Mouse (Mus musculus) erythroblast, adult 5-6 weeks (primary cell): ENCODE data around the gene Gm10563. TPM values are rescaled to one million over a fixed set of nuclear protein-coding genes. Genes with fewer than 3 reads are reported as not detected.

Source experiments
- ATAC-seq: replicated peaks from 2 replicates; pipeline ENCODE4 v1.8.0; 2016; ENCODE audit warnings: moderate number of reproducible peaks, mild to moderate bottlenecking, moderate TSS enrichment, inconsistent platforms; ENCODE audit not compliant: poor library complexity, low FRiP score, severe bottlenecking
- total RNA-seq, 2 experiments: library from RNA; stranded (forward) in 1 of 2; stranded (reverse) in 1 of 2; fragments of 150-400 nt in 1 of 2; fragments of 200-764, 138-1000 nt in 1 of 2; gene quantifications; 2 replicates each; pipeline versions ENCODE4 v1.2.3 to v1.2.4; 2015 to 2017; ENCODE audit warnings: low replicate concordance in 2 of 2

Gm10563 gene
- total RNA-seq, 2 experiments from 2014 or later, result not detected

GRCm38 (mm10) chr4:155569818-155570217, 75.4 kb downstream of the Gm10563 start:
- no peak for ATAC-seq

- no peak for ATAC-seq
Measured at GRCm38 (mm10) chr4:155568632-155569370, 76.4 kb downstream of the Gm10563 start.

- no peak for ATAC-seq
Measured at GRCm38 (mm10) chr4:155568170-155568569, 77.0 kb downstream of the Gm10563 start.

- ATAC-seq, result no peak
Measured at GRCm38 (mm10) chr4:155566555-155566954, 78.7 kb downstream of the Gm10563 start.

Other genes with a start within 250 kb of the Gm10563 start
- not detected in 2 replicates for gene Gabrd, start 247.3 kb downstream of the Gm10563 start, total RNA-seq (2015; ENCODE audit: low replicate concordance)
- gene Gabrd, start 247.3 kb downstream of the Gm10563 start, total RNA-seq (2017; ENCODE audit: low replicate concordance), result not detected in 2 replicates
- gene Cfap74, start 236.2 kb downstream of the Gm10563 start, total RNA-seq (2015; ENCODE audit: low replicate concordance), result not detected in 2 replicates
- 0.56 TPM in 1 of 2 replicates, not detected in the other for gene Cfap74, start 236.2 kb downstream of the Gm10563 start, total RNA-seq (2017; ENCODE audit: low replicate concordance)
- not detected in 2 replicates for gene Tmem52, start 176.3 kb downstream of the Gm10563 start, total RNA-seq (2015; ENCODE audit: low replicate concordance)
- not detected in 2 replicates for gene Tmem52, start 176.3 kb downstream of the Gm10563 start, total RNA-seq (2017; ENCODE audit: low replicate concordance)
- 42.4 and 62.8 TPM in 2 replicates for gene Gnb1, start 154.0 kb downstream of the Gm10563 start, total RNA-seq (2015; ENCODE audit: low replicate concordance)
- 18.8 and 34.2 TPM in 2 replicates for gene Gnb1, start 154.0 kb downstream of the Gm10563 start, total RNA-seq (2017; ENCODE audit: low replicate concordance)
- 42.3 and 46.2 TPM in 2 replicates for gene Nadk, start 83.0 kb downstream of the Gm10563 start, total RNA-seq (2015; ENCODE audit: low replicate concordance)
- 27.5 and 27.6 TPM in 2 replicates for gene Nadk, start 83.0 kb downstream of the Gm10563 start, total RNA-seq (2017; ENCODE audit: low replicate concordance)
- gene Slc35e2, start 44.0 kb downstream of the Gm10563 start, total RNA-seq (2015; ENCODE audit: low replicate concordance), result 10.4 and 13.8 TPM in 2 replicates
- gene Slc35e2, start 44.0 kb downstream of the Gm10563 start, total RNA-seq (2017; ENCODE audit: low replicate concordance), result 7.6 and 13.2 TPM in 2 replicates
- 23.0 and 24.8 TPM in 2 replicates for gene Cdk11b, start 20.6 kb downstream of the Gm10563 start, total RNA-seq (2015; ENCODE audit: low replicate concordance)
- gene Cdk11b, start 20.6 kb downstream of the Gm10563 start, total RNA-seq (2017; ENCODE audit: low replicate concordance), result 20.7 and 51.7 TPM in 2 replicates
- 1.9 TPM in 1 of 2 replicates, not detected in the other for gene Mmp23, start 8.0 kb upstream of the Gm10563 start, total RNA-seq (2015; ENCODE audit: low replicate concordance)
- gene Mmp23, start 8.0 kb upstream of the Gm10563 start, total RNA-seq (2017; ENCODE audit: low replicate concordance), result not detected in 2 replicates
- gene Mib2, start 23.8 kb upstream of the Gm10563 start, total RNA-seq (2015; ENCODE audit: low replicate concordance), result 0.77 and 0.84 TPM in 2 replicates
- gene Mib2, start 23.8 kb upstream of the Gm10563 start, total RNA-seq (2017; ENCODE audit: low replicate concordance), result 2.1 and 3.2 TPM in 2 replicates
- gene Fndc10, start 48.9 kb upstream of the Gm10563 start, total RNA-seq (2015; ENCODE audit: low replicate concordance), result not detected in 2 replicates
- 0.09 TPM in 1 of 2 replicates, not detected in the other for gene Fndc10, start 48.9 kb upstream of the Gm10563 start, total RNA-seq (2017; ENCODE audit: low replicate concordance)
- 35.9 and 37.1 TPM in 2 replicates for gene Ssu72, start 59.4 kb upstream of the Gm10563 start, total RNA-seq (2015; ENCODE audit: low replicate concordance)
- 28.3 and 43.4 TPM in 2 replicates for gene Ssu72, start 59.4 kb upstream of the Gm10563 start, total RNA-seq (2017; ENCODE audit: low replicate concordance)
- 0.19 TPM in 1 of 2 replicates, not detected in the other for gene Tmem240, start 89.4 kb upstream of the Gm10563 start, total RNA-seq (2015; ENCODE audit: low replicate concordance)
- not detected in 2 replicates for gene Tmem240, start 89.4 kb upstream of the Gm10563 start, total RNA-seq (2017; ENCODE audit: low replicate concordance)
- gene Atad3a, start 115.7 kb upstream of the Gm10563 start, total RNA-seq (2015; ENCODE audit: low replicate concordance), result 4.6 and 14.0 TPM in 2 replicates
- 11.9 and 17.4 TPM in 2 replicates for gene Atad3a, start 115.7 kb upstream of the Gm10563 start, total RNA-seq (2017; ENCODE audit: low replicate concordance)
- not detected in 2 replicates for gene Vwa1, start 129.3 kb upstream of the Gm10563 start, total RNA-seq (2015; ENCODE audit: low replicate concordance)
- gene Vwa1, start 129.3 kb upstream of the Gm10563 start, total RNA-seq (2017; ENCODE audit: low replicate concordance), result not detected in 2 replicates
- 1.3 TPM in 1 of 2 replicates, not detected in the other for gene Tmem88b, start 140.5 kb upstream of the Gm10563 start, total RNA-seq (2015; ENCODE audit: low replicate concordance)
- gene Tmem88b, start 140.5 kb upstream of the Gm10563 start, total RNA-seq (2017; ENCODE audit: low replicate concordance), result 0.42 and 1.3 TPM in 2 replicates
- gene Ankrd65, start 145.0 kb upstream of the Gm10563 start, total RNA-seq (2015; ENCODE audit: low replicate concordance), result 2.5 TPM in 1 of 2 replicates, not detected in the other
- gene Ankrd65, start 145.0 kb upstream of the Gm10563 start, total RNA-seq (2017; ENCODE audit: low replicate concordance), result 1.7 and 4.3 TPM in 2 replicates
- gene Mrpl20, start 157.5 kb upstream of the Gm10563 start, total RNA-seq (2015; ENCODE audit: low replicate concordance), result 33.0 and 33.8 TPM in 2 replicates
- 18.9 and 45.0 TPM in 2 replicates for gene Mrpl20, start 157.5 kb upstream of the Gm10563 start, total RNA-seq (2017; ENCODE audit: low replicate concordance)
- 117 and 136 TPM in 2 replicates for gene Ccnl2, start 167.1 kb upstream of the Gm10563 start, total RNA-seq (2015; ENCODE audit: low replicate concordance)
- 187 and 202 TPM in 2 replicates for gene Ccnl2, start 167.1 kb upstream of the Gm10563 start, total RNA-seq (2017; ENCODE audit: low replicate concordance)
- gene Aurkaip1, start 185.9 kb upstream of the Gm10563 start, total RNA-seq (2015; ENCODE audit: low replicate concordance), result 25.0 and 35.9 TPM in 2 replicates
- 48.7 and 56.0 TPM in 2 replicates for gene Aurkaip1, start 185.9 kb upstream of the Gm10563 start, total RNA-seq (2017; ENCODE audit: low replicate concordance)
- 2.1 TPM in 1 of 2 replicates, not detected in the other for gene Mxra8, start 194.3 kb upstream of the Gm10563 start, total RNA-seq (2015; ENCODE audit: low replicate concordance)
- not detected in 2 replicates for gene Mxra8, start 194.3 kb upstream of the Gm10563 start, total RNA-seq (2017; ENCODE audit: low replicate concordance)
- 3.7 and 6.7 TPM in 2 replicates for gene Dvl1, start 202.0 kb upstream of the Gm10563 start, total RNA-seq (2015; ENCODE audit: low replicate concordance)
- 4.8 and 6.3 TPM in 2 replicates for gene Dvl1, start 202.0 kb upstream of the Gm10563 start, total RNA-seq (2017; ENCODE audit: low replicate concordance)
- not detected in 2 replicates for gene Tas1r3, start 218.0 kb upstream of the Gm10563 start, total RNA-seq (2015; ENCODE audit: low replicate concordance)
- 0.14 and 0.85 TPM in 2 replicates for gene Tas1r3, start 218.0 kb upstream of the Gm10563 start, total RNA-seq (2017; ENCODE audit: low replicate concordance)
- gene Cptp, start 224.0 kb upstream of the Gm10563 start, total RNA-seq (2015; ENCODE audit: low replicate concordance), result 1.5 and 1.7 TPM in 2 replicates
- gene Cptp, start 224.0 kb upstream of the Gm10563 start, total RNA-seq (2017; ENCODE audit: low replicate concordance), result 2.5 and 6.4 TPM in 2 replicates
- gene Ints11, start 224.1 kb upstream of the Gm10563 start, total RNA-seq (2015; ENCODE audit: low replicate concordance), result 5.6 and 10.0 TPM in 2 replicates
- 7.8 and 8.5 TPM in 2 replicates for gene Ints11, start 224.1 kb upstream of the Gm10563 start, total RNA-seq (2017; ENCODE audit: low replicate concordance)
- gene Pusl1, start 246.4 kb upstream of the Gm10563 start, total RNA-seq (2015; ENCODE audit: low replicate concordance), result 2.3 and 5.9 TPM in 2 replicates
- gene Pusl1, start 246.4 kb upstream of the Gm10563 start, total RNA-seq (2017; ENCODE audit: low replicate concordance), result 2.2 and 5.3 TPM in 2 replicates
- 5.6 and 10.0 TPM in 2 replicates for gene Acap3, start 246.4 kb upstream of the Gm10563 start, total RNA-seq (2015; ENCODE audit: low replicate concordance)
- gene Acap3, start 246.4 kb upstream of the Gm10563 start, total RNA-seq (2017; ENCODE audit: low replicate concordance), result 4.3 and 23.7 TPM in 2 replicates